Mouse (Mus musculus) bone marrow, adult 2 months (tissue): ENCODE measurements around the gene Slc6a6. TPM values are rescaled to one million over a fixed set of nuclear protein-coding genes. Genes with fewer than 3 reads are reported as not detected.
A peak's percentile ranks its signal among the peaks of the same experiment; 100 is the strongest.

Experiments
- H3K27ac ChIP-seq: fragments of 200-500 bp; 2 replicates; pipeline ENCODE4 v1.5.1; 2012; ENCODE audit warnings: low read depth, mild to moderate bottlenecking, control low read depth, inconsistent platforms, low read length; ENCODE audit not compliant: control insufficient read depth, poor library complexity, insufficient read depth
- H3K4me1 ChIP-seq: fragments of 200-500 bp; 2 replicates; pipeline ENCODE4 v1.6.1; 2011; ENCODE audit warnings: low read length; ENCODE audit not compliant: control insufficient read depth, insufficient read depth
- H3K4me3 ChIP-seq: fragments of 200-500 bp; replicated peaks from 2 replicates; pipeline ENCODE3; 2011; ENCODE audit warnings: mild to moderate bottlenecking, low read depth, low read length, control low read depth; ENCODE audit not compliant: control insufficient read depth
- CTCF ChIP-seq: fragments of 200-500 bp; IDR thresholded peaks from 2 replicates; pipeline ENCODE4 v1.5.1; 2011; ENCODE audit warnings: low read length, control low read depth; ENCODE audit not compliant: control insufficient read depth, insufficient read depth
- POLR2A ChIP-seq: fragments of 200-500 bp; IDR thresholded peaks from 2 replicates; pipeline ENCODE4 v1.6.1; 2011; ENCODE audit warnings: low read depth, mild to moderate bottlenecking, control low read depth, low read length, borderline replicate concordance; ENCODE audit not compliant: control insufficient read depth
- WGBS: fragments of 180-500 bp; shearing (Covaris S2); methylation state at CpG from one replicate; pipeline ENCODE4 v1.1.7; 2018; 5-methylcytosine and 5-hydroxymethylcytosine counted together
- polyA plus RNA-seq: library from polyadenylated mRNA; stranded (reverse); fragments of >200 nt; gene quantifications from 2 replicates; pipeline ENCODE4 v1.2.4, GENCODE M21; 2011; ENCODE audit warnings: low replicate concordance; ENCODE audit not compliant: missing spikeins, insufficient read depth, insufficient read length

The Slc6a6 gene
- polyA plus RNA-seq, 1 experiment, result 36.3 TPM

DNA sequence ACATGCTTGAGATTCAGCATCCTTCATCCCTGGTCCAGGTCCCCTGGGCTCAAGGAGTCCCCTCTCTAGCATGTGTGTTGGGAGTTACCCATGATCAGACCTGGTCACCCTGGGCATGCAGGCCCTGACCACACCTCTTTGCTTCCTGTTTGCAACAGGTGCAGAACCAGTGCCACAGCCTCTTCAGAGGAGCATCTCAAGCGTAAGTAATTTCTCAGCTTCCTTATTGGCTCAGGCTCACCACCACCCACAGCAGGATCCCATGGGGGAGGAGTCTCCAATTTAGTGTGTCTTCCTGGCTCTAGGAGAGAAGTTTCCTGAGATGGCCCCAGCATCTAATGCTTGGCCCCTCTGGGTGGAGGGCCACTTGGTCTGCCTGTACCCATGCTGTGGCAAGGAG lies 15.0 kb downstream of the Slc6a6 start:
- peak overlapping the region; percentile 78 for H3K27ac ChIP-seq

DNA sequence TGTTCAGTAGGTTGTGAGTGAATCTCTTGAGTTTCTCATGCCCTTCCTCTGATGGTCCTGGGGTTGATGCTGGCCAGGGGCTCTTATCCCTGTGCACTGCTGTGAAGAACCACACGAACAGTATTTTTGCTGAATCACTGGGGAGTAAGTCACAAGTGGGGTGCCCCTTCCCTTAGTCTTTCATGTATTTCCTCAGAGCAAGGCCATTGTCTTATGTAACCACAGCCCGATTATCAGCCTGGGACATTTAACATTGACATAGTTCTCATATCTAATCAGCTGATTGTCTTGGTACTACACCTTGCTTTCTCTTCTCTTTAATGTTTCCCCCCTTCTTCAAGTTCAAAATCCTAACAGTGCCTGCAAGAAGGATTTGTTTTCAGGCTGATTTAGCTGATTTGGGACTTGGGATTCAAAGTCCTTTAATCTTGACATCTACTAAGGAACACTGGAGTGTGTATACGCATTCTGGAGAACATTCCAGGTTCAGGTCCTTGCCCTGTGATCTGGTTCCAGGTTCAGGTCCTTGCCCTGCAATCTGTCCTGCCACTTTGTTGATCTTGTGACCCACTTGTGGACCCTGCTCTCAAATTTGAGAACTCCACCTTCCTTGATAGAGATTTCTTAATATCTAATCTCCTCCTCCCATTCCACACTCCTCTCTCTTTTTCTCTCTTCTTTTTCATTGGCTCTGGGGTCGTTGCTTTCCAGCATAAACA lies 15.8 kb downstream of the Slc6a6 start:
- H3K4me1 ChIP-seq, result peaks cover 3% of the 10 kb centered on the region
- WGBS, result 52% methylated on average over 4 of the region's 4 CpGs

More for the DNA sequence above, 15.0 kb downstream of the Slc6a6 start:
- no peak for TF ChIP-seq POLR2A
- no peak for TF ChIP-seq CTCF
- peaks cover 3% of the 10 kb centered on the region for H3K4me1 ChIP-seq
- peak overlapping the region; percentile 22 for H3K4me3 ChIP-seq
- WGBS, result 23% methylated on average over 1 of the region's 1 CpGs

DNA sequence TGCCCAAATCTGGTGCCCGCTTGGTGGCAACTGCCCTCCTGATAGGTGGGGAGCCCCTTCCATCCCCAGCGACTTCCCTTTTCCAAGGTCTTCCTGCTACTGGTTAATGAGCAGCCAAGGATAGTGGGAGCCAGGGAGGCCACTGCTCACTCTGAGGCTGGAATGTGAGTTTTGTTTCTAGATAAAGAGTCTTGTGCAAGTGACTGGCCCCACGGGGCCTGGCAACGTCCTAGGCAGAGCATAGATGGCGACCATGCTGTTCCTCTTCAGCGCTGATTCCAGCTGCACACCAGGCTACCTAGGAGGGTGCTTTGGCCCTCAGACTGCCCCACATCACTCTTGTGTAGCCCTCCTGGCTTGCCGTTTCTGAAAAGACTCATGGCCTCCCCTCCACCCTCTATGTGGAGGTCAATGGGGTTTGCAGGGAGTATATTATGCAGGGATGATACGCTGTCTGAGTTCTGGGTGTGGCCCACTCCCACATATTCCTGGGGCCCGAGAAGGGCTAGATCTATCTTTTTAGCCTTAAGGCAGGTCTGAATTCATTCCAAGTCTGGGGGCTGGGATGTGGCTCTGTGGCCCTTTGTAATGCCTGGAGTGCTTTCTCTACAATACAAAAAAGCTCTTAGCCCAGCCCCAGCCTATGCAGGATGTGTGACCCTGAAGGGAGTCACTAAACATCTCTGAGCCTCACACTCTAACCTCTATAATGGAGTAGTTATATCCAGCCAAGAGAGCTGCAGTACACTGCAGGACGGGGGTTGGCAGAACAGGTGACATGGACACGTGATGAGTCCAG lies 17.2 kb downstream of the Slc6a6 start:
- H3K4me3 ChIP-seq, result no peak overlapping the region
- peaks cover 4% of the 10 kb centered on the region for H3K4me1 ChIP-seq
- no peak overlapping the region for H3K27ac ChIP-seq
- WGBS, result 87% methylated on average over 11 of the region's 11 CpGs
- TF ChIP-seq POLR2A, result no peak
- no peak for TF ChIP-seq CTCF

More for the DNA sequence above, 15.8 kb downstream of the Slc6a6 start:
- TF ChIP-seq CTCF, result no peak
- TF ChIP-seq POLR2A, result no peak
- H3K4me3 ChIP-seq, result peak overlapping the region; percentile 22
- H3K27ac ChIP-seq, result peak overlapping the region; percentile 78

DNA sequence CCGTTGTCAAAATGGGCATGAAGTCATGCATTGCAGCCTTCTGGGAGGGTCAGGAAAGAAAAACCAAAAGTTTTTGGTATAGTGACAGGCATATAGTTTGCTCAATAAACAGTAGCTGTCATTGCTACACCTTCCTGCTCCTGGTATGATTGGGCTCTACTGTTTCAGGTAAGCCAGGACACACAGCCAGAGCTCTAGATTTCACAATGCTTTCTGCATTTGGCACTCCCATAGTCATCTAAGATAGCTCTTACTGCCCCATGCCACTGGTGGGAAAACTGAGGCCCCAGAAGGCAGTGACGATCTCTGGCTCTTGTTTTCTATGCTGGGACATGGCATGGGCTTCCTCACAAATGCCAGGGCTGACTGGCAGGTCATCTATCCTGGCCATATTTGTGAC lies 19.6 kb downstream of the Slc6a6 start:
- WGBS, result 72% methylated on average over 2 of the region's 2 CpGs
- Histone ChIP-seq H3K4me3 (no peak overlapping the region), H3K4me1 (peaks cover 6% of the 10 kb centered on the region), H3K27ac (no peak overlapping the region)
- TF ChIP-seq CTCF (no peak), POLR2A (no peak)

DNA sequence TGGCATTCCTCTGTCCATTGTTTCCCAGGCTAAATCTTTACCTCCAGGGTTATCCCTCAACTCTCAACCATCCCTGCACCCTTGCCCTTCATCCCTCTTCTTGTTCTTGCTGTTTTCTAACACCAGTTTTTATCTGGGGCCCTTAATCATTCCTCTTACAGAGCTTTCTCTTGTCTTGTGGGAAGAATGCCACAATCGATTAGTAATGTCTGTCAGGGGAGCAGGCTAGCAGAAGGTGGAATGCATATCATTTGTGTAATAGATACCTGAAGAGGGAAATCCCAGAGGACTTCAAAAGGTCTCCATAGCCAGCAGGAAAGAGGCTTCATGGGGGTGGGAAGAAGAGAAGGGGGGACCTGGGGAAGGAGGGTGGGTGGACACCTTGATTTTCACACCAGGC lies 20.6 kb downstream of the Slc6a6 start:
- WGBS, result 75% methylated on average over 1 of the region's 1 CpGs
- peaks cover 3% of the 10 kb centered on the region for H3K4me1 ChIP-seq
- no peak overlapping the region for H3K4me3 ChIP-seq
- TF ChIP-seq POLR2A (no peak), CTCF (no peak)
- no peak overlapping the region for H3K27ac ChIP-seq

DNA sequence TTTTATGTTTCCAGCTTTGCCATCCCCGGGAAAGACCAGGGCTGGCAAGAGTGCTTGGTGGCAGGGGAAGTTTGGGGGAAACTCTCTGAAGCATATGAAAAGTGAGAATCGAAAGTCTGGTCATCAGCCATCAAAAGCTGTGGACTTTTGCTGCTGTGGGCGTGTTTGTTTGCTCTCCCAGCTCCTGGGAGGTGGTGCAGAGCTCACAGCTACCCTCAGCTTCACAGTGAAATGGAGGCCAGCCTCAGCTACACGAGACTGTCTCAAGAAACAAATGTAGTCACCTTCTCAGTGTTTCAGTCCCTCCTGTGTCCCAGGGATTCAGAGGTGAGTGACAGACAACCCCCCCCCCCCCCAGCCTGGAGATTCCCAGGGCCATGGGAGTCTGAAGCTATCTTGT lies 21.8 kb downstream of the Slc6a6 start:
- TF ChIP-seq POLR2A (no peak), CTCF (no peak)
- H3K27ac ChIP-seq, result peak overlapping the region; percentile 72
- 51% methylated on average over 4 of the region's 4 CpGs for WGBS
- H3K4me1 ChIP-seq, result peaks cover 3% of the 10 kb centered on the region
- H3K4me3 ChIP-seq, result no peak overlapping the region

DNA sequence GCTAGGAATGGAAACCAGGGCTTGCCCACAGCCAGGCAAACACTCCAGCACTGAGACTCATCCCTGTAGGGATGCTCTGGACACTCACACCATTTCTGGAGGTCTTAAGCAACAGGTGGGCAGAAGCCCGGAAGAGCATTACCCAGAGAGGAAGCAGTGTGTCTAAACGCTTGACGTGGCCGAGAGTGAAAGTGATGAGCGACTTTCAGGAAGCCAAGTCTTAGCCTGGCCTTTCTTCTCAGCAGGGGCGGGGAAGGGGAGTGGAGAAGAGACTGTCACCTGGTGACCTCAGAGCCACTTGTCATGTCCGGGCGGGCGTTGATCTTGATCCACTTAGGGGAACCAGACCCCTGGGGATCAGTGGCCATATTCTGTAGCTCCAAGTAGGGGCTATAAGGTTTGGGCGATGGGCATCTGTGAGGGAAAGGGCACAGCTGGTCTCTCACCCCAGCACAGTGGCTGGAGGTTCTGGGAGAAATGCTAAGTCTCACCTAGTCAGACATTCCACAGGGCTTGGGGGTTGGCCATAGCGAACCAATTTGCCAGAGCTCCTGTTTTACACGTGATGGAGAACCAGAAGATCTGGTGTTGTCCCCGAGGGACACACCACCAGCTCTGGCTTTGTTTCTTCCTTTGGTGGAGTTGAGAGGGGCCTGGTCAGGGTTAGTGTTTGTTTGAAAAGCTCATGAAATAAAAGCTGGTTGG lies 22.4 kb downstream of the Slc6a6 start:
- WGBS, result 33% methylated on average over 13 of the region's 13 CpGs
- Histone ChIP-seq H3K4me3 (no peak overlapping the region), H3K27ac (peak overlapping the region; percentile 86), H3K4me1 (peaks cover 3% of the 10 kb centered on the region)
- TF ChIP-seq CTCF (no peak), POLR2A (no peak)

DNA sequence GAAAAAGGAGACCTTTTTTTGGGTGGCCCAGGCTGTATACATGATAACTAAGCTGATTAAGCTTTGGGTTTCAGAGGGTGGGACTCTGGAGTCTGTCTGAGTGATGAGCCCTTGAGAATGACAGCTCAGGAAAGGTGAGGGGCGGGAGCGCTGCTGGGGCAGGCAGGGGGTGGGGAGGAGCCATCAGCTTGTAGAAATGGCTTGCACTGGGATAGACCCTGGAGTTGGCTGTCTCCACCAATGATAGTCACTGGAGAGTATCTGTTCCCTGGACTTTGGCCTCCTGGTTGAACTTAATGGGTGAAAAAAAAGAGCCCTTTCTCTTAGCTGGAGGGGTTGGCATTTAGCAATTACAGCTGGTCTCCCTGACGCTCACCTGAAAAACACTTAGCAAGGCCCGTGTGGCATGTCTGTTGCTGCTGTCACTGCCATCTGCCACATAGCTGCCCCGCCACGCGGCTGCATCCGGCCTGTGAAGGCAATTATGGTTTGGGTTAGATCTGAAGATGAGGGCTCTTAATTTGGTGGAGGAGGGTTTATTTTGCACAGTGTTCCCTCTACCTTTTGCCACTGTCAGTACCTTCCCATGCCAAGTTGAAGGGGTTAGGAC lies 23.5 kb downstream of the Slc6a6 start:
- 46% methylated on average over 8 of the region's 8 CpGs for WGBS
- H3K27ac ChIP-seq, result peak overlapping the region; percentile 16; the same call in 1 of the 2 replicates

More for the DNA sequence above, 23.5 kb downstream of the Slc6a6 start:
- peaks cover 11% of the 10 kb centered on the region for H3K4me1 ChIP-seq
- TF ChIP-seq POLR2A (no peak), CTCF (no peak)
- H3K4me3 ChIP-seq, result no peak overlapping the region
